Mouse (Mus musculus) spleen, adult 2 months (tissue): ENCODE data around the gene Lss.

ENCODE experiments used
- CTCF ChIP-seq: fragments of 200-500 bp; IDR thresholded peaks from 2 replicates; pipeline ENCODE4 v1.5.1; 2011; ENCODE audit warnings: mild to moderate bottlenecking, inconsistent platforms; ENCODE audit not compliant: insufficient read depth, insufficient read length, insufficient replicate concordance; ENCODE audit errors: extremely low read depth
- POLR2A ChIP-seq: fragments of 200-500 bp; IDR thresholded peaks from 2 replicates; pipeline ENCODE4 v1.6.1; 2011; ENCODE audit warnings: low read depth, low read length, inconsistent platforms

- TF ChIP-seq POLR2A (no peak), CTCF (no peak)
Observed at GRCm38 (mm10) chr10:76586190-76586589, 54.8 kb downstream of the Lss start.
